Mouse (Mus musculus) ZHBTc4 (cell line): ENCODE results near the gene Adam17.

ENCODE experiments used
- DNase-seq: peaks from one replicate; pipeline ENCODE4 v3.0.0-alpha.2; 2011; ENCODE audit warnings: low read depth, low spot score

Adam17 gene

DNA sequence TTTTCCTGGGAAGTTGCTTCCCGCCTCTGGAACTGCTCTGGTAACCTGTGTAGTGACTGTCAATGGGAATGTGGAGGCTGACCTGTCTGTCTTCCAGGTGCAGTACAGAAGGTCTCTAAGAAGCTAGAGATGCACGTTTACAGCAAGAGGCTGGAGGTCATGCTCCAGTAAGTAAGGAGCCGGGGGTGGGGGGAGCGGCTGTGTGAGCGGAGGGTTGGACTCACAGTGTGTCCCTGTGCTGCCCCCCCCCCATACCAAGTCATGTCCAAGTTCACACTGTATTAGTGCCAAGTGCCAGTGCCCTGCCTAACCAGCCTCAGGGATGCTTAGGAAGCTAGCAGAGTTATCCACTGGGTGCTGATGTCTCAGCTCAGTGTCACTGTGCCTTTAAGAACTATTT is 61.2 kb downstream of the Adam17 start:
- DNase-seq = no peak

DNA sequence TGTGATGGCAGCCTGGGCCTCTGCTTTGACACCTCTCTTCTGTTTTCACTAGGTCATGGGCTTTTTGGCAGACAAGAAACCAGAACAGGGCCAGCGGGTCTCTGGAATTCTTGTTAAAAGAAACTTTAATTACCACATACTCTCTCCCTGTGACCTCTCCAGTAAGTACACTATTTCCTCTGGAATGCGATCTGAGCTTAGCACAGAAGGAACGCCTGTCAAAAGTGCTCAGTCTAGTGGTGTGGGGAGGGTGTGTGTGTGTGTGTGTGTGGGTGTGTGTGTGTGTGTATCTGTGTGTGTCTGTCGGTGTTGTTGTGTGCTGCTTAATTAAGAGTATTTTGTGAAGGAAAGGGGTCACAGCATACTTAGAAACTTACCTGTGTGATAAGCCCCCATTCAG is 66.7 kb downstream of the Adam17 start:
- no peak for DNase-seq

DNA sequence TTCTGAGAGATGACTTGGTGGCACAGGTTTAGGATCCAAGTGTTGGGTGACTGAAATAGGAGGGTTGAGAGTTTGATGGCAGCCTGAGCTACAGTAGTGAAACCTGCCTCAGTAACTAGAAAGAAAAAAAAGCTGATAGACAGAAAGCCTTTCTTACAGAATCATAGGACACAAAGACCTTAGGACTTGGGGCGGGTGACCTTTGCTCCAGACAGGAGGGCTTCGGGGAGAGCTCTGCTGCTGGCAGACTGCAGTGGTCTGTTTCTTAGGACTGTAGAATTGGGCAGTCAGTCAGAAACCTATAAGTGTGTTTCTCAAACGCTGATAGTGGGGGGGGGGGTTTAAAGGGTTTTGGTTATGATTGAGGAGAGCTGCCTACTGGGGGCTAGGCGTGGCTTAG is 67.7 kb downstream of the Adam17 start:
- DNase-seq = no peak

DNA sequence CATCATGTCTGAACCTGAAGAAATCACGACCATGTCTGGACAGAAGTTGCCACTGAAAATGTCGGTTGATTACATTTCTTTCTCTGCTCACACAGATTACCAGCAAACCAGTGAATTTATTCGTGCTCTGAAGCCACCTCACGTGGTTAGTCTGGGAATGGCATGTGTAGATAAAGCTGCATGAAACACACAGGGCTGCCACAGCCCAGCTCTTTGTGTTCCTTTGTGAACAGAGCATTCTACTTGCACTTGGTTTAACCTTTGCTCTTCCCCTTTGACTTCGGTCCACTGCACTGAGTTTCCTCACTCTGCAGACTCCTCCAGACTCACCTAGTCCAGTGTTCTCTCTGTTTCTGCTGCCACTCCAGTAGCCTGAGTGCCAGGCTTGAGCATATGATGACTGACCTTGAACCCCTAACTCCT is 71.1 kb downstream of the Adam17 start:
- DNase-seq = no peak

DNA sequence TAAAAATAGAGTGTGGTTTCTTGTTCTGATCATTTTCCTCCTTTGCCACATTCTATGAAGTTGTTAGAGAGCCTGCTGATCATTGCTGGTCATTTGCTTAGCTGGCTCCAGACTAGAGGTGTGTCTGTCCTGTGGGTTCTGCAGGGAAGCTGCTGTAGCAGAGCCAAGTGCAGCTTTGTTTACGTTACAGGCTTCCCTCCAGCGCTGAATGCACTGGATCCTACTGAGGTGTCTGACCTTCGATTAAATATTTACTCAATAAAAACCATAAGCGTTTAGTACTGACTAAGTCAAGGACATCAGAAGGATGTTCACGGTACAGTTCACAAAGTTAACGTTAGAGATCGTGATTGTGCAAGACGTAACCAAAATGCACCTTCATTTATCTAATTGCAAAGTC is 71.5 kb downstream of the Adam17 start:
- no peak for DNase-seq

DNA sequence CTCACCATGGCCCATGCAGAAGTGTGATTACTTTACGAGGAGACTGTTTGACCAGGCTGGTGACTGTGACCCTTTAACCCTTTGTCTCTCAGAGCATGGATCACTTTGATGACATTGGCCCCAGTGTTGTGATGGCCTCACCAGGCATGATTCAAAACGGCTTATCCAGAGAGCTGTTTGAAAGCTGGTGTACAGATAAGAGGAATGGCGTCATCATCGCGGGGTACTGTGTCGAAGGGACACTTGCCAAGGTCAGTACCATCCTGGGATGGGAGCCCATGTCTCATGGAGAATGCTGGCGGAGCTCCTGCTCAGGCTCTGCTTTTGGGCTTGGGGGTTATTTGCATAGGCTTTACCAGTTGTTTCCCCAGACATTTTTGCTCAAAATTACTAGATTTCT is 72.1 kb downstream of the Adam17 start:
- DNase-seq = no peak

DNA sequence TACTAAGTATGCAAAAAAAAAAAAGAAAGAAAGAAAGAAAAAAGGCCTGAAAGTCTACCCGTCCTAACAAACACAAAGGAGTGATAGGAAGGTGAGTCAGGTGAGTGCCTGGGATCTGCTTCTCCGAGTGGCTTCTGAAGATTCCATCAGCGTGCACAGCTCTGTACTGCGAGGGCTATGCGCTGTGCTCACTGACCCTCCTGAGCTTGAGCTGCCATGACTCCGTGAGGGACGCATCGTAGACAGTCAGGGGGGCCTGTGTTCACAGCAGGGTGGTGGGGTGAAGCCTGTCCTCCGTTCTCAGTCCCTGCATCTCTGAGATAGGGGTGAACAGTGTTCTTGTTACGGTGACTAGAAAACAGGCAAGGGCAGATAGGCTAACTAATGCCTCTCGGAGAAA is 74.6 kb downstream of the Adam17 start:
- DNase-seq = no peak

DNA sequence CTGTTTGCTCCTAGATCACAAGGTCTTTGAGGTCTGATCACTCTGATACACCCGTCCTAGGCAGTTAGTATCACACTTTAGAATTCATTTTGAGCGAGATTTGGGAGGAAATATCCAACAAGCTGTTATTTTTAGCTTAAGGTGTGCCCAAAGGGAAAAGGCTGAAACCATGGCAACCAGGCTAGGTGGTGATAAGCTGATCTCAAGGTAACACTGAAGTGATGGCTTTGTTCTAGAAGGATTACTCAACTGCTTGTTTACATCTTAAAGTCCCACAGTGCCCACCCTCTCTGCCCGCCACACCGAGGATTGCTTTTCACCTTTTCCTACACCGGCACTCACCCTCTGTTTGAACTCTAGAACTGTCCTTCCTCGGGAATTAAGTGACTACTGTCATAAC is 83.8 kb downstream of the Adam17 start:
- no peak for DNase-seq

DNA sequence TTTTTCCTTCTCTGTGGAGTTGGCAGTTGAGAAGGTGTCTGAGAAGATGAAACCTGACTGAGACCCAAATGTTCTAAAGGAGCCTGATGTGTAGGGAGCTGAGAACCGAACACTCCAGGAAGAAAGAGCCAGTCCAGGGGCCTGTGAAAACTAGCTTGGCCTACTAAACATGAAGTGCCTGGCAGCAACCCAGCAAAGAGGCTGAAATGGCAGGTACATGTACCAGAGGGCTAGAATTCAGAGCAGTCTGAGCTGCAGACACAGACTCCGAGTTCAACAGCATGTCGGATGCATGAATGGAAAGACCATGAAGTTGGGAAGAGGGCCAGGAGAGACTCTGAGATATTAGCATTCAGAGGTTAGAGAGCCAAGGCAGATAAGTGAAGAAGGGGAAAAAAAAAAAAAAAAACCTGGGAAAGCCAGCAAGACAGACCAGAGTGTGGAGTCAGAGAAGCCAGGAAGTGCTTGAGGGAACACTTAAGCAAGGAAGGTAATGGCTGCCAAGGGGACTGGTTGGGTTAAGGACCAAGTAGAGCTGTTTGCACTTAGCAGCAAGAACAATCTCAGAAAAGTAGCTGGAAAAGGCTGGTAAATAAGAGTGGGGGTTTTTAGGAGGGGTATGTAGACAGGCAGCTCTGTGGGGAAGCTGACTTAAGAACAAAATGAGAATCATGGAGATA is 84.6 kb downstream of the Adam17 start:
- DNase-seq = no peak

DNA sequence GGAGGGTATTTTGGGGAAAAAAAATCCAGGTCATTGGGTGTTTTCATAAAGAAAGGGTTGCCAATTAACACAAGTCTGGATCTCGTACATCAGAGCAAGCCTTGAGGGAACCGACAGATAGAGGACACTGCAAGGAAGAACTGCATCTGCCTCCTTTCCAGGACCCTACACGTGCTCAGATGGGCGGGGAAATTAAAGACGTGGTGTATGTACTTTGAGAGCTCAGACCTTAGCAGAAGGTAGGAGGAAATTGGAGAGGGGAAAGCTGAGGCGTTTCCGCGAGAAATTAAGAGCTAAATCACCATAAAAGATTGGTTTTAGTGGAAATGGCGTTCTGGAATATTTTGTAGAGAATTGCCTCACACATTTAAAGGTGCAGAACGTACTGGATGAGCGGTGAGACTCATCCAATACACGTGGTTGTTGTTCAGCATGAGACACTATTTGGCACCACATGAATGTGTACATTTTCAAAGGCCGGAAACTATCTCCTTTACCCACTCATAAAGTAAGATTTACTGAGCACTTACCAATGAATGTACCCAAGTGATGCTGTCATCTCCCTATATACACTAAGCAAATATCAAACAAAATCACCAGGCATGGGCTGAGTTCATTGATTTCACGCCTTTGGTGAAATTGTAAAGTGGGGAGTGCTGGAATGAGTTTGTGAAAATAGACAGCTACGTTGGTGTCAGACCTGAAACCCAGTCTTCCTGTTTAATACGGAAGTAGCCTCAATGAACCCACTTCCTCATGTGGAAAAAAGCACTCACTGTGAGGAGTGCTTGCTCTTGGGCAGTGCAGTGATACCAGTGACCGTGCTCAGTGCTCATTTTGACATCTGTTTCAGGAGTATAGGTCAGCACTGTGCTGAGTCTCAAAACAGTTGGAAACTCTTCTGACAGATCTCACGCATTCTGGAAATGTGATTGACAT is 86.5 kb downstream of the Adam17 start:
- peak; percentile 55 for DNase-seq

DNA sequence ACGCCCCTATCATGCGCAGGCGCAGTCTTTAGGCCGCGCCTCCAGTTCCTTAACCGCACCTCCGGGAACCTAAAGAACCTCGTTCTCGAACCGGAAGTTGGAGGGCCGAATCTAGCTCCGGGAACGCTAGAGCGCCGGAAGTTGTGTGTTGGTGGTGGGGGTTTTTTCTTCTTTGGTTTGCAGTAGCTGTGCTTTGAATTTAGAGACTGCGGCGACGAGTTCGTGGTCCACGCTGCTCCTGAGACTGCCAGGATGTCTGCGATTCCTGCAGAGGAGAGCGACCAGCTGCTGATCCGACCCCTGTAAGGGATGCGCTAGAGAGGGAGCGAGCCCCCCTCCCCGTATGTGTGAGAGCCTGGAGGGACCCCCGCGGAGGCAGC is 87.2 kb downstream of the Adam17 start, which contains the start of gene Itgb1bp1:
Itgb1bp1 (minus strand) TSS at position 42 of the 380 bp plus-strand sequence.
- DNase-seq = peak; percentile 100

DNA sequence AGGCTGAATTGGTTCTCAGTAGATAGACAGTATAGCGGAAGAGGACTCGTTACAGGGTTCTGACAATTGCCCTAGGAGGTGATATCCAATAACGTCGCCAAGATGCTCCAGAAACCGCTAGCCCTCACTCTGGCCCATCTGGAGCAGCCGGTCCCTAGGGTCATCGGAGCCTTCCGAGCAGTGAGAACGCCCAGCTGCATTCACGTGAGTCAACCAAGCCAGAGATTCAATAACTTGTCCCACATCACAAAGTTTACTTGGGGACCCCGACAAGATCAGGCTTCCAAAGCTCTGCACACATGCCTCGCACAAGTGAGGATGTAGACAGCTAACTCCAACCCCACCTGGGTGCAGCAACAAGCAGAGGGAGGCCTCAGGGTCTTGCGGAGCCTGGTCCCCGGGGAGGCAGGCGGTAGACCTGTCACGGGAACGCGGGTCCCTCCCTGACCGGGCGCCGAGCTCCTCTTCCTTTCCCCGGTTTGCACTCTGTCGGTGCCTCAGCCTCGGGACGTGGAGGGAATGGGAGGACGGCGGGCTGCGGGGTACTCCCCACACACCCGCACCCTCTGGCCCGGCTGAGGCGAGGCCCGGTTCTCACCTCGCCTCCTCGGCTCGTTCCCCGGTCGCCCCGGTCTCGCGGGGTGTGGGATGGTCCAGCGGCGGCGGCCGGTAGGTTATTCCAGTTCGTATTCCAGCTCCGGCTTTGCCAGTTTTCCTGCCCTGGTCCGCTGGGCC is 87.8 kb downstream of the Adam17 start:
- no peak for DNase-seq

DNA sequence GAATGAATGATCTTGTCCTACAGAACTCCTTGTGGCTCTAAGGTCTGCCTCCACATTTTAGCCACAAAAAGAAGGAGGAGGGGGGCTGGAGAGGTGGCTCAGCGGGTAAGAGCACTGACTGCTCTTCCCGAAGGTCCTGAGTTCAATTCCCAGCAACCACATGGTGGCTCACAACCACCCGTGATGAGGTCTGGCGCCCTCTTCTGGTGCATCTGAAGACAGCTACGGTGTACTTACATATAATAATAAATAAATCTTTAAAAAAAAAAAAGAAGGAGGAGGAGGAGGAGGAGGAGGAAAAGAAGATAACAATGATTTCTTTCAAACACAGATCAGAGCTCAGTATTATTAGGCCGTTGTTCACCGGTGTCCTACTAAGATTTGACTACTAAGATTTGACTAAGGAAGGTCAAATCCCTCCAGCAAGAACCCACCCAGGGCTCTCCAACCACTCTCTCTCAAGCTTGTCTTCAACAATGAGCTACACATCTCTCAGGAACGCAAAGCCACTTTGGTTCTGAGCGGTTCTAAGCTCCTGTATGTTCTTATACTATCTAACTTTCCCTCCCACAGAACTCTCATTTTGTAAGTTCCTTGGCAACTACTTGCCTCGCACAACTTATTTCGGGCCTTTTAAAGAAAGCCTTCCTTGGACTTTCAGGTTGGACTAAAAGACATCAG is 88.5 kb downstream of the Adam17 start, which contains the start of gene Cpsf3:
Cpsf3 (plus strand) TSS at position 631 of the 681 bp plus-strand sequence.
- no peak for DNase-seq

DNA sequence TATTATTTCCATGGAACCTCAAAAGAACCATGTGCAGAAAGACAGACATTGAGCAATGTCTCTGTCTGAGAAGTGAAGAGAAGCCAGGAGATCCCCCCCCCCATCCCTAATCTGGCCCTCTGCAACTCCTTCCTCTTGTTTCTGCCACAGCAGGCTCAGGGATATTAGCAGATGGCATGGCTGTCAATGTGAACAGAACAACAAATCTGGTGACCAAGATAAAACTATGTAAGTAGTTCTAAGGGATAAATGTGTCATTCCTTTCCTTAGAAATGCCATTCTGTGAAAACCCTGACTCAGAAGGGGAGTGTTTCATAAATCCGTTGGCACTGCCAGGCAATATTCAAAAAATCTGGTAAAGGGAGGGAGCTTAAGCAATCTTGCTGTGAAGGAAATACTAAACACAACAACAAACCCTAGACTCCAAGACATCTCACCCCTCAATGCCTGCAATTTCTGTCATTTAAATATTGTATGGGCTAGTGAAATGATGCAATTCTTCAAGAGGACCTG is 96.0 kb downstream of the Adam17 start:
- DNase-seq = no peak

DNA sequence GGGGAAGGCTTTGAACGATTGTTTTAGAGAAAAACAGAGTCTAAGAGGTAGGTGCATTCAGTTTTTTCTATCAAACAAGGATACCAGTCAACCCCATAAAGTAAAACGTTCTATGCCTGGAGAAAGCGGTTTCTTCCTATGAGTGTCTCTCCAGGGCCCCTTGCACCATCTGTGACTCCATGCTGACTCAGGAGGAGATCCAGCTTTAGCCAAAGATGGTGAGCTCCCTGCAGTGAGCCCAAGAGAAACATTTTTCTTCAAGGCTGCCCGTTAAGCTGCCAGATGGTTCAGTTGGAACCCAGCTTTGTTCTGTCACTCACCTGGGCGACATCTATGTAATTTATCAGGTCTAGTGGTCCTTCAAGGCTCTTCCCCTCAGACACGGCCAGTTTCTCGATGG is 99.0 kb downstream of the Adam17 start:
- DNase-seq = no peak
